8 mouse cellular contexts compared by ENCODE assay signal in genomic region chr19:5106731-5107191, GRCm38 (mm10). TPM values are rescaled to one million over a fixed set of nuclear protein-coding genes. Genes with fewer than 3 reads are reported as not detected.
DNase-seq lines count a peak whose midpoint lies in the region; ATAC-seq lines count a peak whose summit lies in the region.

Gene Rab1b (minus strand): TSS chr19:5107072.

- peak; percentile 99 for DNase-seq in adrenal gland, adult (ENCODE audit: inconsistent age in 2 of 2, low spot score in 1 of 2)
- peak; percentile 99 for DNase-seq in embryo, embryonic 10.5 days (ENCODE audit: low spot score)
- peak; percentile 99 for DNase-seq in gastrocnemius, postnatal 14 days
- peak; percentile 98 to 99 for DNase-seq in left cerebral cortex, postnatal 10 days (ENCODE audit: extremely low spot score in 1 of 2, low spot score in 2 of 2)
- peak; percentile 99 for DNase-seq in right cerebral cortex, postnatal 25 days
- DNase-seq in urinary bladder, postnatal 4 days (ENCODE audit: low spot score in 2 of 2), result peak; percentile 98

- ATAC-seq in inflammation-experienced regulatory T-cells, adult 6 months, result peak; percentile 98
- ATAC-seq in megakaryocyte-erythroid progenitor cell, adult 5-6 weeks (replicated peaks; ENCODE audit: low FRiP score, low TSS enrichment, poor library complexity, severe bottlenecking), result peak; percentile 92

- intact Hi-C loops in gastrocnemius, postnatal 14 days (cut with DNase I; ENCODE audit: low total_unique reads), result no loop called here
- intact Hi-C loops in left cerebral cortex, postnatal 10 days (cut with DNase I), result no loop called here

RNA-seq across cellular contexts. Expression of gene Rab1b, which starts in this region (rescaled TPM):
- total RNA-seq in gastrocnemius, postnatal 14 days (2021), result 100 to 1,000 TPM; 113 to 119 TPM
- polyA plus RNA-seq in inflammation-experienced regulatory T-cells, adult 6 months (2017; shearing (Covaris generic)), result 100 to 1,000 TPM in 2 of 3 experiments, 10 to 100 TPM in 1; 83.1 to 152 (median 102) TPM
- 100 to 1,000 TPM; 167 to 168 TPM for total RNA-seq in left cerebral cortex, postnatal 10 days (2021)
- 58.7 and 83.3 TPM in 2 replicates for total RNA-seq in megakaryocyte-erythroid progenitor cell, adult 5-6 weeks (2014; fragmentation: Nextera tagmentation)
- total RNA-seq in megakaryocyte-erythroid progenitor cell, adult 5-6 weeks (2017), result 47.0 and 47.5 TPM in 2 replicates

Comparison
In these comparisons a context has a peak if more than half of its experiments do, and no peak if none do; other contexts are left out.
1. Peak in every context shown above with its lines: DNase-seq and ATAC-seq.